Mouse (Mus musculus) gastrocnemius, adult 8-10 months (tissue): Measurements from ENCODE around the gene Lct. TPM values are rescaled to one million over a fixed set of nuclear protein-coding genes. Genes with fewer than 3 reads are reported as not detected.
A peak's percentile ranks its signal among the peaks of the same experiment; 100 is the strongest.
"Not testable (repeated sequence)": the region's sequence is repeated elsewhere in the genome, so short reads cannot be mapped to it uniquely, and the experiment has no call there.

ENCODE experiments used
- DNase-seq, 2 experiments: peaks; one replicate each; pipeline ENCODE4 v3.0.0; 2022; ENCODE audit warnings: low spot score in 2 of 2
- total RNA-seq, 4 experiments: library from RNA; stranded (reverse); gene quantifications; 2 replicates each; pipeline ENCODE4 v1.2.4; 2022

The Lct gene
- total RNA-seq, 4 experiments from 2014 or later = not detected

DNA sequence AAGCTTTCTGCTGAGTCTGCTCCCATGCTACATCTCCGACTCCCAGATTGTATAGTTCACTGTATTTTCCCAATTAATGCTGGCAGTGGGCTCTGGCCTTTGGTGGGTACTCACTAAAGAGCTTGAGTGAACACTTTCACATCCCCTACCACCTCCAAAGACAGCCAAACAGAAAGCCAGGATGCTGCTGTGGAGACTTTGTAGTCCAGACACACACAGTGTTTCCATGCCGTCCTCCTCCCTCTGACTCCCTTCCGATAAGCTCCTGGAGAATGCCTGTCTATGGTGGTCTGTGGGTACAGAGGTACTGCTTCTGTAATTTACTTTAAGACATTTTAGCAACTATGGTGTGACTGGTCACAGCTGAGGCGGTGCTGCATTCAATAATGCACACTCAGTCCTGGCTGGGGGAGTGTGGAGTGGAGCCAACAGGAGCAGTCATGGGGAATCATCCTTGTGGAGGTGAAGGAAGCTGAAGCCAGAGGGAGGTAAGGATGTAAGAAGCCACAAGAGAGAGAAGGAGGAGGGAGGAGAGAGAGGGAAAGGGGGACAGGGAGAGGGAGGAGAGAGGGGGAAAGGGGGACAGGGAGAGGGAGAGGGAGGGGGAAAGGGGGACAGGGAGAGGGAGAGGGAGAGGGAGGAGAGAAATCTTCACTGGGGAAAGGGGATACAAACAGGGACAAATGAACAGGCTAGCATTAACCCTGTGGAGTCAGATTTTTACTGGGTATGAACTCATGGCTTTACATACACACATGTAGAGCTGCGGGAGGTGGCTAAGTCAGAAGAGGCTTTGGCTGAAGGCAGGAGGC, 32.2 kb downstream of the Lct start:
- no peak for DNase-seq

- DNase-seq = no peak
These were observed 32.8 kb downstream of the Lct start for GRCm38 (mm10) chr1:128295296-128295695.

- no peak for DNase-seq
These were observed 34.6 kb downstream of the Lct start for GRCm38 (mm10) chr1:128293524-128293923.

DNA sequence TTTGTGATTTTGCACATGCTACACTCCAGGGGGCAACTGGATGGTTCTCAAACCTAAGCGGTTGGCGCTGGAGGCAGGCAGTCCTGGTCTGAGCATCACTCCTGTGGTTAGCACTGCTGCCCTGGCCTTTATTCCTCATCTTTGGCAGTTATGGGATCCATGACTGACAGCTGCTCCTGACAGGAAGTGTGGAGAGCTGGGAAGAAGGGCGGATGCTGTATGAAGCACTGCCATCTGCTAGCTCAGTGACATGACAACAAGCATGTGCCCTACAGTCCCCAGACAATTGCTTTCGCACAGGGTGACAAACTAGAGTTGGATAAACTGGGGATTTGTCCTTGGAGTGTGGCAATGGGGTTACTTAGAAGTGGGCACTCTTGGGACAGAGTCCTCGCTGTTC, 37.8 kb downstream of the Lct start:
- no peak for DNase-seq

GRCm38 (mm10) chr1:128285136-128285535, 43.0 kb downstream of the Lct start:
- no peak for DNase-seq

DNA sequence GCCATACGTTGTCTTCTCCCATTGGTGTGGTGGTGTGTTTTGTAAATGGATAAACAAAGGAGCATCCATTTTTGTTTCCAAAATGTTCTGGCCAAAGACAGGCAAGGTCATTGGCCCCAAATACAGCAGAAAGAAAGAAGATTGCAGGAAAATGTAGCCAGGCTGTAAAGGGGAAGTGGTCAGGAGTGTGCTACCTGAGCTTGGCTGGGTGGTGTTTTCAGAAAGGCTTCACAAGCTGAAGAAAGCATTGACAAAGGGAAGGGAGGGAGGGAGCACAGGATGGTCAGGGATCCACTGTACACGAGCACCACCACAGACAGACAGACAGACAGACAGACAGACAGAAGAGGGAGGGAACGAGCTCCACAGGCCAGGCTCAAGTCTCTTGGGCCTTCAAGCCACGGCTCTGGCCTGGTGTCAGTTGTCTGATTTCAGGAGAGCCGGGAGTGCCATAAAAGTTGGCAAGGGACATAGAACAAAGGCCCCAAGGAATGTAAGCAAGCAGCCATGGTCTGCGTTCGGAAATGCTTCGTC, 43.9 kb downstream of the Lct start:
- DNase-seq = no peak

DNA sequence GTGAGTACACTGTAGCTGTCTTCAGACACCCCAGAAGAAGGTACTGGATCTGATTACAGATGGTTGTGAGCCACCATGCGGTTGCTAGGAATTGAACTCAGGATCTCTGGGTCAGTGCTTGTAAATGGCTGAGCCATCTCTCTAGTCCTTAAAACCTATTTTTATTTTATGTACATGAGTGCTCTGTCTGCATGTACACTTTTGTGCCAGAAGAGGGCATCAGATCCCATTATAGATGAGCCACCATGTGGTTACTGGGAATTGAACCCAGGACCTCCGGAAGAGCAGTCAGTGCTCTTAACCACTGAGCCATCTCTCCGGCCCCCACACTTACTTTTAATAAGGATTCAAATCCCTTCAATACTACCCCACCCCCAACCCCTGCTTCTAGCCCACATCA, 45.2 kb downstream of the Lct start:
- no peak for DNase-seq

GRCm38 (mm10) chr1:128281753-128282152, 46.4 kb downstream of the Lct start:
- DNase-seq = no peak

DNA sequence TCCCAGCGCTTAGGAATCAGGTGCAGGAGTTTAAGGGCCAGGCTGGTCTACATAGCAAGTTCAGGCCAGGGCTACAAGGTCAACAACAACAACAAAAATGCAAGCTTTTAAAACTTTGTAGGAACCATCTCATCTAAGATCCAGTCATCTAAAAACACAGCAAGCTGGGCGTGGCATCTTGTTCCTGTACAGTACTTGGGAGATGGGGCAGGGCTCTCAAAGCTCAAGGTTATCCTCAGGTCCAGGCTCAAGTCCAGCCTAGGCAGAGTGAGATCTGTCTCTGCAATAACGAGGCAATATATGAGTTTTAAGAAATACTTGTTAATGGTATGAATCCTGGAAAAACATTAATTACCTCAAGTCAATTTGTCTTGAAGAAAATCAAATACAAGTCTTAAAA, 49.6 kb downstream of the Lct start:
- DNase-seq = no peak

DNA sequence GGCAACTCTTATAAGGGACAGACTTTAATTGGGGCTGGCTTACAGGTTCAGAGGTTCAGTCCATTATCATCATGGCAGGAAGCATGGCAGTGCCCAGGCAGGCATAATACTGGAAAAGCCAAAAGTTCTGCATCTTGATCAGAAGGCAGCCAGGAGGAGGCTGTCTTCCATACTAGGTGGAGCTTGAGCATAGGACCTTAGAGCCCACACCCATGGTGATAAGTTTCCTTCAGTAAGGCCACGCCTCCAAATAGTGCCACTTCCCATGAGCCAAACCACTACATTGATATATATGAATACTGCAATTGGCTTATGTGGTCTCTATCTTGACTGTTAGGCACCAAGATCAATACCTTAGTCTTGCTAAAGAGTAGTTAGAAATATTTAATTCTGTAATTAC, 52.2 kb downstream of the Lct start:
- DNase-seq = no peak

DNA sequence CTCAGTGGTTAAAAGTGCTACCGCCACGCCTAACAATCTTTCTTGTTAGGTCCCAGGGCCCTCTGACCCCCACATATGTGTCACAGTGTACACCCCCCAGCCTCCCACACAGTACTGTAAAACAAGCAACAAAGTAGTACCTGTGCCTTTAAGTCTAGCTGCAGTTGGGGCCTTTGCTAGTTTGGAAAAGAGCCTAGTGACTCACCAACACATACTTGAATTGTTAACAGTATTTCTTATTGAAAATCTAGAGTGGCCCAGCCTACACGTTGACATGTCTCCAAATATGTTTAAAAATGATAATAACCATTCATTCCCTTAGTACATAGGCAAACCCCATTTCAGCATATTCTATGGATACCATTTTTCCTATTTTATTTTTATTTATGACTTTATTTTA, 57.4 kb downstream of the Lct start:
- no peak for DNase-seq

GRCm38 (mm10) chr1:128267061-128267460, 61.1 kb downstream of the Lct start:
- not testable (repeated sequence) for DNase-seq

DNA sequence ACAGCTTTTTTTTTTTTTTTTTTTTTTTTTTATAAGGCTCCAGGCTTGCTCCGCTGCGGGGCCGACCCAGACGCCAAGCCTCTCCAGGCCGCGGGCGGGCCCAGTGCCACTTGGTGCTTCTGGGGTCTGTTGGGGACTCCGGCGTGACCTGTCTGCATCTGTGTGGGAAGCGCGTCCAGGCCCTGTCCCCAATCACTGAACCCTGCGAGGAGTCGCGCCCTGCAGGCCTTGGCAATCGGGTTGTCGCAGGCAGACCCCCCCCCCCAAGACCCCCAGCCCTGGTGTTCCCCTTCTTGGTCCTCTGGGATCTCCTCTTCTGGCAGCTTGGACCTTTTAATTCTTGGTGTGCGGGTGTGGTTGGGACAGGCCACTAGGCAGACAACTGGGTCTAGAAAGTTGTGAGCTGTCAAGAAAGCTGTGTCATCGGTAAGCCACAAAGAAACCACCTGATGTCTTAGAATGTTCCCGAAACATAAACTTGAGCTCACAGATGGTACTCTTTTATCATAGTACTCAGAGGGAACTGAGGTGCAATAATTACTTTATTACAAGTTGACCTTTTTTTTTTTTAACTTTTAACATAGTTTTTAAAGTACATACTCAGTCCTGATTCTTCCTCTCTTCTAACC, 83.3 kb downstream of the Lct start:
- DNase-seq = peak; percentile 8 to 27

DNA sequence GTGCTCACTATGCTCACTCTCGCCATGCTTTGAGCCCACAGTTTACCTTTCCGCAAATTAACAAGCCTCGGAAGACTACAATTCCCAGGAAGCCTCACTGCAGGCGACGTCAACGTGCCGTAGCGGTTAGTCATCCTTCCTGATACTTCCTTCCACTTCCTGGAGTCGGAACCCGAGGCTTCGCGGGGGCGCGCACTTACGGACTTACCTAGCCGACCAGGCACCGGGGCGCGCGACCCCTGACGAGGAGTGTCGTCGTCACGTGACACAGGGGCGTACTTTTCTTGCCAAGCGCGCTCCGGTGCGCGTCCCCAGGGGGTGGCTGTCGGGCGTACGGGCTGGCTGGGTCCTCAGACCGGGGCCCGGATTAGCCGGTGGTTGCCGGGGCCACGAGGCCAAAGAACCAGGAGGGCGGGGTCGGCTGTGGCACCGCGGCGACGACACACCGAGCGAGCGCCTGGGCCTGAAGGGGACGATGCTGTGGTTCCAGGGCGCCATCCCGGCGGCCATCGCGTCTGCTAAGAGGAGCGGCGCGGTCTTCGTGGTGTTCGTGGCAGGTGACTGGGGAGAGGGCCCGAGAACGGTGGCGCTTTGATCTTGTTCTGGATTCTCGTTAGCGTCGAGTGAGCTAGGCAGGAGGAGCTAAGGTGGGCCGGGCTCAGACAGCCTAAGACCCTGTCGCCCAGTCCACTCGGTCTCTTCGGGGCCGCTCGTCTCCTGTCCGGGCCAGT, 84.0 kb downstream of the Lct start:
- DNase-seq = peak; percentile 94 to 98

DNA sequence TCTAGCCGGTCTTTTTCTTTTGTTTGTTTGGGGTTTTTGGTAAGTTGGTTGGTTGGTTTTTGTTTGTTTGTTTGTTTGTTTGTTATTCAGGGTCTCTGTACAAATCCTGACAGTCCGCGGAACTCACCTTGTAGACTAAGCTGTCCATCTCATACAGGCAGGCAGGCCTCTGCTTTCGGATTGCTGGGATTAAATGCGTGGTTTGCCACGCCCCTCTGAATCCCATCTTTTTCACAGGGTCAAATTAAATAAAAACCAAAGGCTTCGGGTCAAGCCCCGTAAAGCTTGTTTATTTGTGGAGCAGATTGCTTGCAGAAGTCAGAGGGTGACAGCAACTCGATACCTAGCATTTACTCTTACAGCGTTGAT, 84.5 kb downstream of the Lct start, which contains the start of gene Ubxn4:
TSS of gene Ubxn4 (plus strand) at position 338 of the 369 bp plus-strand sequence.
- DNase-seq = no peak

DNA sequence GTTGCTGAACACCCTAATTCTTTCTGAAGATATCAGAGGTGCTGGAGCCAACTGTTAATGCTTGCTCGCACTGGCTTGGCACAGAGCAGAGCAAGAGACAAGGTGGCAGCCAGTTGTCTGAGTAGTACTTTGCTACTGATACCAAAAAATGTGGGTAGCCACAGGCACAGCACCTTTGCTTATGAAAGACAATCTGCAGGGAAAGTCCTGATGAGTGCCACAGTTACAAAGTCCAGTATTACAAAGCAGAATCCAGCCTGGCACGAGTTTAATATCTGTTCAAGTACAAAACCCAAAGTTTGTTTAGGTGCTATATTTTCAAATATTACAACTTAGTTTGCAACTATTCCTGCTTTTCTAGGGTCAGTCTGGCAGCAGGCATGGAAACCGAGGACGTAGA, 92.9 kb downstream of the Lct start:
- DNase-seq = no peak

Other genes starting within 250 kb of the Lct start
- 1 to 10 TPM; 4.9 to 7.2 (median 5.8) TPM for gene Zranb3, start 225.3 kb downstream of the Lct start, total RNA-seq
- gene R3hdm1, start 225.0 kb downstream of the Lct start, total RNA-seq = 10 to 100 TPM; 74.0 to 90.8 (median 84.7) TPM
- 10 to 100 TPM; 43.3 to 46.7 (median 44.2) TPM for gene Ubxn4, start 84.4 kb downstream of the Lct start, total RNA-seq
- 1 to 10 TPM; 1.7 to 2.2 (median 1.9) TPM for gene Mcm6, start 31.3 kb upstream of the Lct start, total RNA-seq
- 10 to 100 TPM; 60.3 to 73.0 (median 68.2) TPM for gene Dars, start 89.0 kb upstream of the Lct start, total RNA-seq